Mouse (Mus musculus): ENCODE results near the gene Terb2. TPM values are rescaled to one million over a fixed set of nuclear protein-coding genes. Genes with fewer than 3 reads are reported as not detected.
A peak's percentile ranks its signal among the peaks of the same experiment; 100 is the strongest.

The Terb2 gene
- polyA plus RNA-seq, 1 experiment from 2014 or later, result not detected

DNA sequence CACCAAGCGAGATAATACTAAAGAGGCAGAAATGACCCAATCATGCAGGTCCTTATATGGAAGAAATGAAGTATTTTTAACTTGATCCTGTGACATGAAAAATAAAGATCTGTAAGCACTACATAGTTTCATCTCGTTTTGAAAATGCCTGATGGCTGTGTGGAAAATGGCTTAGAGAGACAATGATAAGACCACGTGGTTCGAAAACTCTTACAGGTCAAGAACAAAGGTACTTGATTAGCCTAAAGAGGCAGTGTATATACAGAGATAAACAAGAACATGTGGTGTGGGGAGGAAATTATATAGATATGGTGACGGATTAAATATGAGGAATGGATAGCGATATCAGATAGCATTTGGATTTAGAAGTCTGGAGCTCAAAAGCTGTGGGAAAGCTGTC is 14.8 kb upstream of the Terb2 start:
- Histone ChIP-seq H3K9me3 (ENCODE audit: control insufficient read depth, low read length) (no peaks in the 10 kb centered on the region), H3K4me1 (ENCODE audit: control insufficient read depth, insufficient read depth, low read length) (no peaks in the 10 kb centered on the region), H3K4me3 (replicated peaks; ENCODE audit: low read depth, low read length) (no peak overlapping the region), H3K36me3 (ENCODE audit: control insufficient read depth, insufficient read depth, low read length) (no peaks in the 10 kb centered on the region), H3K27me3 (ENCODE audit: control insufficient read depth, insufficient read depth, low read length) (no peaks in the 10 kb centered on the region), H3K9ac (replicated peaks; ENCODE audit: low read length) (no peak overlapping the region), H3K27ac (replicated peaks; ENCODE audit: low read depth, low read length) (no peak overlapping the region), H3K4me2 (ENCODE audit: low read length) (no peak overlapping the region)
- WGBS, result 89% methylated on average over 6 of the region's 6 CpGs
- DNase-seq (no peak), ATAC-seq (ENCODE audit: low FRiP score, low TSS enrichment) (no peak)

DNA sequence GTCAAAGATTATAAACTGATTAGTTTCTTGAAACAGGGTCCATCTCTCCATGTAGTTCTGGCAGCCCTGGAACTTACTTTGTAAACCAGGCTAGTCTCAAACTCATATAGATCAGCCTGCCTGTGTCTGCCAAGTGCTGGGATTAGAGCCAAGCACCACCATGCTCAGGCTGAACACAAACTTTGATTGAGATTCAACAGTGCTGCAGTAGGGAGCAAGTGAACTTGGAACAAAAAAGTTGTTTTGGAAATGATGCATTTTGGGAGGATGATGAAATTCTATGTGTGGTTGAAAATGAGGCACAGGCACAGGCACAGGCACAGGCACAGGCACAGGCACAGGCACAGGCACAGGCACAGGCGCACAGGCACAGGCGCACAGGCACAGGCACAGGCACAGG is 13.9 kb upstream of the Terb2 start:
- no peak overlapping the region for H3K27ac ChIP-seq (replicated peaks; ENCODE audit: low read depth, low read length)
- WGBS, result 94% methylated on average over 2 of the region's 2 CpGs

DNA sequence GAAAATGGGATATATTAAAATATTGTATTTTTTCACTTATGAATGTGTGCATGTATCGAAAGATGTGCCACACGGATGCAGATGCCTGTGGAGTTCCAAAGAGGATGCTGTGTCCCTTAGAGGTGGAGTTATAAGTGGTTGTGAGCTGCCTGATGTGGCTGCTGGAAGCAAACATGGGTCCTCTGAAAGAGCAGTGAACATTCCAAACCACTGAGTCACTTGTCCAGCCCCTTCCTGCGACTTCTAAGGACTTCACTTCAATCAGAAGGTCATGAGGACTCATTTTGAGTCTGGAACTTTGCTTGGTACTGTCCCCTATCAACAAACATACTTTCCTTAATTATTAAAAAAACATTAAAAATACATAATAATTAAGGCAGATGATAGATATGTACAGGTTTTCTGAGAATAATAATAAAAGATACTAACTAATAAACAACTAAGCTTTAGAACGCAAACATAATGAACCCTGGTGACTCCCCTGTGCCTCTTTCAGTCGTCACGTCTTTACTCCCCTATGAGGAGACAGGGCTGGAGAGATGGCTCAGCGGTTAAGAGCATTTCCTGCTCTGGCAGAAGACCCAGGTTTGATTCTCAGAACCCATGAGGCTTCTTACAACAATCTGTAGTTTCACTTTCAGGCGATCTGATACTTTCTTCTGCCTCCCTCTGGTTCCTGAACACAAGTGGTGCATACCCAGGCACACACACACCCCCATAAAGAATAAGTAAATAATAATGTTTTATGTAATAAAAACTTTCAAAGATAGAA is 5.8 kb upstream of the Terb2 start:
- H3K36me3 ChIP-seq (ENCODE audit: control insufficient read depth, insufficient read depth, low read length), result no peaks in the 10 kb centered on the region
- H3K4me1 ChIP-seq (ENCODE audit: control insufficient read depth, insufficient read depth, low read length), result no peaks in the 10 kb centered on the region
- no peak for ATAC-seq (ENCODE audit: low FRiP score, low TSS enrichment)
- H3K9me3 ChIP-seq (ENCODE audit: control insufficient read depth, low read length), result no peaks in the 10 kb centered on the region
- H3K9ac ChIP-seq (replicated peaks; ENCODE audit: low read length), result no peak overlapping the region
- DNase-seq, result no peak
- no peak overlapping the region for H3K4me2 ChIP-seq (ENCODE audit: low read length)
- WGBS, result 77% methylated on average over 8 of the region's 8 CpGs
- H3K4me3 ChIP-seq (replicated peaks; ENCODE audit: low read depth, low read length), result no peak overlapping the region
- no peaks in the 10 kb centered on the region for H3K27me3 ChIP-seq (ENCODE audit: control insufficient read depth, insufficient read depth, low read length)
- no peak overlapping the region for H3K27ac ChIP-seq (replicated peaks; ENCODE audit: low read depth, low read length)

More for the DNA sequence above, 13.9 kb upstream of the Terb2 start:
- Histone ChIP-seq H3K36me3 (ENCODE audit: control insufficient read depth, insufficient read depth, low read length) (no peaks in the 10 kb centered on the region), H3K4me1 (ENCODE audit: control insufficient read depth, insufficient read depth, low read length) (no peaks in the 10 kb centered on the region), H3K4me3 (replicated peaks; ENCODE audit: low read depth, low read length) (no peak overlapping the region), H3K9ac (replicated peaks; ENCODE audit: low read length) (no peak overlapping the region), H3K4me2 (ENCODE audit: low read length) (no peak overlapping the region), H3K27me3 (ENCODE audit: control insufficient read depth, insufficient read depth, low read length) (no peaks in the 10 kb centered on the region), H3K9me3 (ENCODE audit: control insufficient read depth, low read length) (no peaks in the 10 kb centered on the region)
- no peak for DNase-seq
- no peak for ATAC-seq (ENCODE audit: low FRiP score, low TSS enrichment)

DNA sequence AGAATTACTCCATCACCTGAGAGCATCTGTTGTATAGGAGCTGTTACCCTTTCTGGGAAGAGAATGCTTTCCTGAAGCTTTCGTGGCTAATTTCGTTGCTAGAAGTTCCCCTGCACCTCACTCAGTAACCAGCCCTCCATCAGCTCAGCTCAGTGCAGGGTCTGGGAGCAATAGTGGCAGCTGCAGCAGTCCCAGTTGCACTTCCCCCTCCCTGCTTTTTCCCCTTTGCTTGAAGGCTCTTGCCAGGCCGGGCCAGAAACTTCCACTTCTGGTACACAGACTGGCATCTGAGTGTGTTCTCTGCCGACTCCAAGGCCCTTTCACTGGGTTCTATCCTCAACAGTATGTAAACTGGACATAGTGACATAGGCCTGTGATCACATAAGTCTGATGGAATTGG is 986 bp upstream of the Terb2 start:
- DNase-seq (no peak), ATAC-seq (ENCODE audit: low FRiP score, low TSS enrichment) (no peak)
- no peaks in the 10 kb centered on the region for H3K36me3 ChIP-seq (ENCODE audit: control insufficient read depth, insufficient read depth, low read length)
- no peaks in the 10 kb centered on the region for H3K9me3 ChIP-seq (ENCODE audit: control insufficient read depth, low read length)
- H3K27ac ChIP-seq (replicated peaks; ENCODE audit: low read depth, low read length), result no peak overlapping the region
- no peak overlapping the region for H3K9ac ChIP-seq (replicated peaks; ENCODE audit: low read length)
- no peak overlapping the region for H3K4me3 ChIP-seq (replicated peaks; ENCODE audit: low read depth, low read length)
- no peaks in the 10 kb centered on the region for H3K27me3 ChIP-seq (ENCODE audit: control insufficient read depth, insufficient read depth, low read length)
- WGBS, result 90% methylated on average over 4 of the region's 4 CpGs
- H3K4me2 ChIP-seq (ENCODE audit: low read length), result no peak overlapping the region
- no peaks in the 10 kb centered on the region for H3K4me1 ChIP-seq (ENCODE audit: control insufficient read depth, insufficient read depth, low read length)

DNA sequence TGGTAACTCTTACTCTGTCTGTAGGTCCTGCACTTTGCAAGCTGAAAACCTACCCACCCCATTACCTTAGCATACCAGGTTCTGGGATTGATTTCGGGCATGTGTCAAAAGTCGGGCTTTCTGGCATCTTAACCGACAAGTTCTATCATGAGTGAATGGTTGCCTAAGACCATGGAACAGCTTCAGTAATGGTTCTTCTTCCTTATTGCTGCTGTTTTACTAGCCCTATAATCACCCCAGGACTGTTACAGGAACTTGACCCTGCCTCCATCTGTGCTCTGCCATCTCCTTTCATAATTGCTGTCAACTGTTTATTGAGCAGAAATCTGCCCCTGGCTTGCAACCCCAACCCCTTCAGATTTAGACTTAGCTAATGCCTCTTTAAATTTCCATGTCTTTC is 679 bp downstream of the Terb2 start:
- DNase-seq (no peak), ATAC-seq (ENCODE audit: low FRiP score, low TSS enrichment) (no peak)
- H3K9ac ChIP-seq (replicated peaks; ENCODE audit: low read length), result no peak overlapping the region
- no peak overlapping the region for H3K27ac ChIP-seq (replicated peaks; ENCODE audit: low read depth, low read length)
- H3K4me1 ChIP-seq (ENCODE audit: control insufficient read depth, insufficient read depth, low read length), result no peaks in the 10 kb centered on the region
- H3K4me3 ChIP-seq (replicated peaks; ENCODE audit: low read depth, low read length), result no peak overlapping the region
- no peaks in the 10 kb centered on the region for H3K27me3 ChIP-seq (ENCODE audit: control insufficient read depth, insufficient read depth, low read length)
- H3K36me3 ChIP-seq (ENCODE audit: control insufficient read depth, insufficient read depth, low read length), result no peaks in the 10 kb centered on the region
- WGBS, result 90% methylated on average over 3 of the region's 3 CpGs
- H3K4me2 ChIP-seq (ENCODE audit: low read length), result no peak overlapping the region
- no peaks in the 10 kb centered on the region for H3K9me3 ChIP-seq (ENCODE audit: control insufficient read depth, low read length)

DNA sequence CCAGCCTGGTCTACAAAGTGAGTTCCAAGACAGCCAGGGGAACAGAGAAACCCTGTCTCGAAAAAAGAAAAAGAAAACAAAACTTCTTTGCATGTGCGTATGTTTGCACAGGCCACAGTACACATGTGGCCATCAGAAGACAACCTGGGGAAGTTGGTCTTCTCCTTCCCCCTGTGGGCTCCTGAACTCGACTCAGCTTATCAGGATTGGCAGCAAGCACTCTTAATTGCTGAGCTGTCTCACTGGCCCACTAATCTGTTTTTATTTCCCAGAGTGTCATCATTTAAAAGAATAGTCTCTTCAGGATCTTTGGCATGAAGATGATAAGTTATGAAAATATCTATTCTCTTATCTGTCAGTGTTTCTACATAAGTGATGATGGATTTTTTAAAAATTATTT is 5.8 kb downstream of the Terb2 start:
- H3K27ac ChIP-seq (replicated peaks; ENCODE audit: low read depth, low read length), result no peak overlapping the region
- no peak overlapping the region for H3K4me2 ChIP-seq (ENCODE audit: low read length)
- DNase-seq (no peak), ATAC-seq (ENCODE audit: low FRiP score, low TSS enrichment) (no peak)
- 84% methylated on average over 3 of the region's 3 CpGs for WGBS
- no peak overlapping the region for H3K4me3 ChIP-seq (replicated peaks; ENCODE audit: low read depth, low read length)
- no peaks in the 10 kb centered on the region for H3K9me3 ChIP-seq (ENCODE audit: control insufficient read depth, low read length)
- no peaks in the 10 kb centered on the region for H3K36me3 ChIP-seq (ENCODE audit: control insufficient read depth, insufficient read depth, low read length)
- no peaks in the 10 kb centered on the region for H3K4me1 ChIP-seq (ENCODE audit: control insufficient read depth, insufficient read depth, low read length)
- H3K9ac ChIP-seq (replicated peaks; ENCODE audit: low read length), result no peak overlapping the region
- H3K27me3 ChIP-seq (ENCODE audit: control insufficient read depth, insufficient read depth, low read length), result no peaks in the 10 kb centered on the region

DNA sequence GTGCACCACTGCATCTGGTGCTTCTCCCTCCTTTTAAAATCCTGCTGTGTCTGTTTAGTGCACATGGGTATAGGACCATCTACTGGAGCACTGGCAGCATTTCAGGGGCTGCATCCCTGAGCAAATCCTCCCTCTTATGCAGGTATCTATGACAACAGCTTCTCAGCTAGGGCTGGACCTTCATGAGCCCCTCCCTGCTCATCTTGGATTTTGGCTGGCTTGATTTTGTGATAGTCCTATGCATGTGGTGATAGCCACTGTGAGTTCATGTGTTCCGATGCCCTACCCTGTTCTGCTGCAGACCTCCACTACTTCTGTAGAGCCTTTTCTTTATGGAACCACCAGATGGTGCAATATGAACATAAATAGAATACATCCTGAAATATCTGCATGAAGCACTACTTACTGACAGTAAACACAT is 8.4 kb downstream of the Terb2 start:
- H3K27me3 ChIP-seq (ENCODE audit: control insufficient read depth, insufficient read depth, low read length), result no peaks in the 10 kb centered on the region
- ATAC-seq (ENCODE audit: low FRiP score, low TSS enrichment) (no peak; the same call in 1 of the 2 replicates), DNase-seq (peak; percentile 84)
- H3K4me1 ChIP-seq (ENCODE audit: control insufficient read depth, insufficient read depth, low read length), result no peaks in the 10 kb centered on the region
- 37% methylated on average over 1 of the region's 1 CpGs for WGBS
- H3K36me3 ChIP-seq (ENCODE audit: control insufficient read depth, insufficient read depth, low read length), result no peaks in the 10 kb centered on the region
- no peak overlapping the region for H3K4me3 ChIP-seq (replicated peaks; ENCODE audit: low read depth, low read length)
- no peak overlapping the region for H3K27ac ChIP-seq (replicated peaks; ENCODE audit: low read depth, low read length)
- no peak overlapping the region for H3K9ac ChIP-seq (replicated peaks; ENCODE audit: low read length)
- no peak overlapping the region for H3K4me2 ChIP-seq (ENCODE audit: low read length)
- no peaks in the 10 kb centered on the region for H3K9me3 ChIP-seq (ENCODE audit: control insufficient read depth, low read length)

DNA sequence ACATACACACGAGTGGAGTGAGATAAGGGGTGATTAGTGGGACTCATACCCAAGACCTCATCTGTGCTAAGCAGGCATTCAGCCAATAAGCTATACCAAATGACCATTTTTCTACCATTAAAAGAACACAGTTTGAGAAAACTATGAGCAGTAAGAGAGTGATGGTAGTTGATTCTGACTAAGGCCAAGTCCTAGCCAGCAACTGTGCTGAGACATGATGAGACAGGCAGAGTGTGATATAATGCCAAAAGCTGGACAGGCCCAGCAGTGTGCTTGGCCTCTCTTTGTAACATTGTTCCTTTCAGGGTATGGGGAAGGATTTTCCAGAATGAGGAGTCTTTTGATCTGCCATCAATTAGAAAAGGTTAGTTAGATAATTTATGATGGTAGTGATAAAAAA is 15.4 kb downstream of the Terb2 start:
- no peak overlapping the region for H3K4me3 ChIP-seq (replicated peaks; ENCODE audit: low read depth, low read length)
- no peaks in the 10 kb centered on the region for H3K9me3 ChIP-seq (ENCODE audit: control insufficient read depth, low read length)
- no peaks in the 10 kb centered on the region for H3K27me3 ChIP-seq (ENCODE audit: control insufficient read depth, insufficient read depth, low read length)
- H3K4me2 ChIP-seq (ENCODE audit: low read length), result no peak overlapping the region
- H3K27ac ChIP-seq (replicated peaks; ENCODE audit: low read depth, low read length), result no peak overlapping the region
- 91% methylated on average over 1 of the region's 1 CpGs for WGBS
- H3K9ac ChIP-seq (replicated peaks; ENCODE audit: low read length), result no peak overlapping the region
- no peaks in the 10 kb centered on the region for H3K4me1 ChIP-seq (ENCODE audit: control insufficient read depth, insufficient read depth, low read length)
- no peaks in the 10 kb centered on the region for H3K36me3 ChIP-seq (ENCODE audit: control insufficient read depth, insufficient read depth, low read length)
- ATAC-seq (ENCODE audit: low FRiP score, low TSS enrichment) (no peak), DNase-seq (no peak)

DNA sequence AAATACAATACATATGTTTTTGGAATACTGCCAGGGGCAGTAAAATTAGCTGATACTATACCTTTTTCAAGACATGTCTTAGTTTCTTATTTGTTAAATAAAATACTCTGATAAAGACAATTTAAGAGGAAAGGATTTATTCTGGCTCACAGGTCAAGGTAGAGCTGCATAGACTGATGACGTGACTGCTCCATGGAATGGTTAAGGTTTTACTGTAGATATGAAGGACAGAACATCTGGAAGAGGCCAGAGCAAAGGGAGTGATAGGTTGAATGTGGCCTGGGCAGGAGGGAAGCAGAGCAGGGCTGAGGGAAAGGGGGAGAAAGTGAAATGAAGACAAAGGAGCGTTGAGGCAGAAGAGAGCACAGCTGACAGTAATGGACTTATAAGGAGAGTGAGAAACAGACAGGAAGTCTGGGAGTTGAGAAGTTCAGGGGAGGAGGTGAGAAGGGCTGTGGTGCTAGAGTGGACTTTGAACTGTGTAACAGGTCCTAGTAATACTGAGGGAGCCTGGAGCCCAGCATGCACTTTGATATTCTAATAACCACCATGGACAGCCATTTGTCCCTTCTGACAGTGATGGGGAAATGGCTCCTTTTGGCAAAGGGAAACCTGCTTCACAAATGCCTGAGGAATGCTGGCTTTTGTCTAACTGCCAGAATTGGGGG is 20.5 kb downstream of the Terb2 start:
- WGBS, result 75% methylated on average over 2 of the region's 2 CpGs
- no peak overlapping the region for H3K9ac ChIP-seq (replicated peaks; ENCODE audit: low read length)
- H3K27me3 ChIP-seq (ENCODE audit: control insufficient read depth, insufficient read depth, low read length), result no peaks in the 10 kb centered on the region
- no peak overlapping the region for H3K27ac ChIP-seq (replicated peaks; ENCODE audit: low read depth, low read length)
- no peaks in the 10 kb centered on the region for H3K36me3 ChIP-seq (ENCODE audit: control insufficient read depth, insufficient read depth, low read length)
- DNase-seq (no peak), ATAC-seq (ENCODE audit: low FRiP score, low TSS enrichment) (no peak)
- no peaks in the 10 kb centered on the region for H3K4me1 ChIP-seq (ENCODE audit: control insufficient read depth, insufficient read depth, low read length)
- H3K4me2 ChIP-seq (ENCODE audit: low read length), result no peak overlapping the region
- H3K9me3 ChIP-seq (ENCODE audit: control insufficient read depth, low read length), result no peaks in the 10 kb centered on the region
- H3K4me3 ChIP-seq (replicated peaks; ENCODE audit: low read depth, low read length), result no peak overlapping the region

Data from midbrain, embryonic 14.5 days (tissue).